Mouse (Mus musculus): ENCODE measurements around the gene Pfas. TPM values are rescaled to one million over a fixed set of nuclear protein-coding genes. Genes with fewer than 3 reads are reported as not detected.

Pfas gene
- polyA plus RNA-seq, 1 experiment from 2014 or later: 36.6 TPM

Small RNA genes lying within 50 kb of the gene (microRNA-seq; reads per million reads assigned to microRNA genes)
- 4.9 reads per million, percentile 12 among the genes with 10 or more reads in this experiment for gene Mir3062

Other genes with a start within 250 kb of the Pfas start
- gene Ndel1, start 136.6 kb downstream of the Pfas start, polyA plus RNA-seq (2014; fragmentation: Nextera tagmentation; extraction: Ambion mirVana): 68.5 and 75.0 TPM in 2 replicates
- not detected in 2 replicates for gene Rnf222, start 119.9 kb downstream of the Pfas start, polyA plus RNA-seq (2014; fragmentation: Nextera tagmentation; extraction: Ambion mirVana)
- 1,222 and 1,288 TPM in 2 replicates for gene Rpl26, start 106.9 kb downstream of the Pfas start, polyA plus RNA-seq (2014; fragmentation: Nextera tagmentation; extraction: Ambion mirVana)
- gene Odf4, start 81.4 kb downstream of the Pfas start, polyA plus RNA-seq (2014; fragmentation: Nextera tagmentation; extraction: Ambion mirVana): 0.55 TPM in 1 of 2 replicates, not detected in the other
- gene Arhgef15, start 51.0 kb downstream of the Pfas start, polyA plus RNA-seq (2014; fragmentation: Nextera tagmentation; extraction: Ambion mirVana): 10.9 and 13.0 TPM in 2 replicates
- 4.1 and 5.4 TPM in 2 replicates for gene Slc25a35, start 40.3 kb downstream of the Pfas start, polyA plus RNA-seq (2014; fragmentation: Nextera tagmentation; extraction: Ambion mirVana)
- gene Rangrf, start 33.3 kb downstream of the Pfas start, polyA plus RNA-seq (2014; fragmentation: Nextera tagmentation; extraction: Ambion mirVana): 58.9 and 63.6 TPM in 2 replicates
- gene Ctc1, start 7.5 kb upstream of the Pfas start, polyA plus RNA-seq (2014; fragmentation: Nextera tagmentation; extraction: Ambion mirVana): 45.0 and 47.3 TPM in 2 replicates
- gene Aurkb, start 37.2 kb upstream of the Pfas start, polyA plus RNA-seq (2014; fragmentation: Nextera tagmentation; extraction: Ambion mirVana): 147 and 153 TPM in 2 replicates
- gene Borcs6, start 51.3 kb upstream of the Pfas start, polyA plus RNA-seq (2014; fragmentation: Nextera tagmentation; extraction: Ambion mirVana): 9.2 and 11.0 TPM in 2 replicates
- gene Tmem107, start 62.3 kb upstream of the Pfas start, polyA plus RNA-seq (2014; fragmentation: Nextera tagmentation; extraction: Ambion mirVana): 59.4 and 59.8 TPM in 2 replicates
- 104 and 107 TPM in 2 replicates for gene Vamp2, start 80.0 kb upstream of the Pfas start, polyA plus RNA-seq (2014; fragmentation: Nextera tagmentation; extraction: Ambion mirVana)
- 10.5 and 15.1 TPM in 2 replicates for gene Per1, start 86.8 kb upstream of the Pfas start, polyA plus RNA-seq (2014; fragmentation: Nextera tagmentation; extraction: Ambion mirVana)
- 0.39 and 0.54 TPM in 2 replicates for gene Hes7, start 111.9 kb upstream of the Pfas start, polyA plus RNA-seq (2014; fragmentation: Nextera tagmentation; extraction: Ambion mirVana)
- gene 9130213A22Rik, start 114.1 kb upstream of the Pfas start, polyA plus RNA-seq (2014; fragmentation: Nextera tagmentation; extraction: Ambion mirVana): 0.29 and 0.36 TPM in 2 replicates
- 0.29 and 0.49 TPM in 2 replicates for gene Aloxe3, start 117.4 kb upstream of the Pfas start, polyA plus RNA-seq (2014; fragmentation: Nextera tagmentation; extraction: Ambion mirVana)
- gene Alox12b, start 148.5 kb upstream of the Pfas start, polyA plus RNA-seq (2014; fragmentation: Nextera tagmentation; extraction: Ambion mirVana): not detected in 2 replicates
- 0.15 TPM in 1 of 2 replicates, not detected in the other for gene Alox8, start 189.4 kb upstream of the Pfas start, polyA plus RNA-seq (2014; fragmentation: Nextera tagmentation; extraction: Ambion mirVana)
- gene Gucy2e, start 228.6 kb upstream of the Pfas start, polyA plus RNA-seq (2014; fragmentation: Nextera tagmentation; extraction: Ambion mirVana): 0.06 TPM in 1 of 2 replicates, not detected in the other

Data from stomach, embryonic 14.5 days (tissue).